Mouse (Mus musculus) adrenal gland, adult 8-10 months (tissue): ENCODE measurements around the gene Abcc4. TPM values are rescaled to one million over a fixed set of nuclear protein-coding genes. Genes with fewer than 3 reads are reported as not detected.

ENCODE experiments used
- DNase-seq: peaks from one replicate; pipeline ENCODE4 v3.0.0; 2022
- total RNA-seq, 4 experiments: library from RNA; stranded (reverse); gene quantifications; 2 replicates each; pipeline ENCODE4 v1.2.4; 2022

Gene Abcc4
- total RNA-seq, 4 experiments from 2014 or later: 19.4 to 27.3 (median 22.7) TPM

- no peak for DNase-seq
Observed at GRCm38 (mm10) chr14:118491708-118492107, 214.3 kb downstream of the Abcc4 start.

DNA sequence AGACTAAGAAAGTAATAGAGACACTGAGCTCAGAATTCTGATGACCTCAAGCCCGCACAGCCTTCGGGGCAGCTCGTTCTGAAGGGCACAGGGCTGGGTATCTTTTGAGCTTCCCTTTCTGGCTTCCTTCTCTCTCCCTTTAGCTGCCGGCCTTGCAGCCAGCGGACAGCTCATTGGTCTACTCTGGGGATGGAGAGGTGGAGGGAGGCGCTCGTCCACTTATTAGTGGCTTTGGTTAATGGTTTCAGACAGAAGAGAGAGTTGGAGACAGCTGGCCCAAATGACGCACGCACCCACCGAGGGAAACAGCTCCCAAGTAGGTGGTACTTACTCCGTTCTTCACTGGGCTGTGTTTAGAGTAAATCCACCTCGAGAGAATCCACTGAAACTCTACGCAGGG is 214.7 kb downstream of the Abcc4 start:
- no peak for DNase-seq

DNA sequence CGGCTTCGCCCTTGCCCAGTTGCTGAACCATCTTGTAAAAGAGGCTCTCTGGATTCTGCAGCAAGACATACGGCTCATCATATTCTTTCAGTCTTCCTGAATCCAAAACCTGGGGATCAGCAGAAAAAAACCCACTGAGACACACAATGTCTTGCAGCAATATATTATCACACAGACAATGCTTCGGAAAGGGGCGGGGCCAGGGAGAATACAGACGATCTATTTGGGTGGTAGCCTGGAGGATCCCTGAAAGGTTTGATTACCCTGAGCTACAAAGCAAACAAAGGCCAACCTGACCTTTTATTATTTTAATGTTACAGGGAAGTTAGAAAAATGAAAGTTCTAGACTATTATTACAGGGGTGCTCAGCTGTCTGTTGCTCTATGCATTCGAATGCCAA is 215.5 kb downstream of the Abcc4 start:
- no peak for DNase-seq

GRCm38 (mm10) chr14:118486349-118486748 is 219.7 kb downstream of the Abcc4 start:
- DNase-seq: no peak

DNA sequence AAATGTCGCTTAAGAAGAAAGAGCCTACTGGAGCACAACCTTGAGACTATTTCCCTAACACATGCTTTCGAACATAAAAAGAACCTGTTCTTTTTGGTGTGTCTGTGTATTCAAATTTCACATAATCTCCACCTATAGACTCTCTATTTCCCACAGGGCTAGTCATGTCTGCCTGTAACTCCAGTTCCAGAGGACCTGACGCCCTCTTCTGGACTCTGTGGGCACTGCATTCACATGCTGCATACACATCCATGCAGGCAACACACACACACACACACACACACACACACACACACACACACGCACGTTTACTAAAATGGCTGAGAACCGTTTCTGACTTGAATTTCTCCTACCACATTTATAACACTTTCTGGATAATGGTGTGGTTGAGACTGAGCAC is 220.4 kb downstream of the Abcc4 start:
- no peak for DNase-seq

GRCm38 (mm10) chr14:118482320-118482719 is 223.7 kb downstream of the Abcc4 start:
- no peak for DNase-seq

DNA sequence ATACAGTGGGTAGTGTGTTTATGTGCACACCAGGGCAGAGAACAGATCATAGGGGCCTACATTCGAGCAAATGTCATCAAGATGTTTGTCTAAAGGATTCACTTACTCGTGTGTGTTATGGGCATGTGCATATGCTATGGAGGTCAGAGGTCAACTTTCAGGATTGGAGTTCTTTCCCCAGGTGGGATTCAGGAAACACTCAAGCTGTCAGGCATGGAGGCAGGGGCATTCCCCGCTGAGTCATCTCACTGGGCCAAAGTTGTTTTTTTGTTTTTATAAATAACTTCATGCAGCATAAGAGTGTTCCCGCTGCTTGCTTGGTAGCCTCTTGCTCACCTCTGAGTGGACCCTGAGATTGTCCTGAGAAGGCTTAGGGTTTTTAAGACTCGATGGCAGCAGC is 224.2 kb downstream of the Abcc4 start:
- DNase-seq: no peak

- no peak for DNase-seq
Observed at GRCm38 (mm10) chr14:118476329-118476728, 229.7 kb downstream of the Abcc4 start.

- DNase-seq: no peak
Observed at GRCm38 (mm10) chr14:118475100-118475454, 230.9 kb downstream of the Abcc4 start.

DNA sequence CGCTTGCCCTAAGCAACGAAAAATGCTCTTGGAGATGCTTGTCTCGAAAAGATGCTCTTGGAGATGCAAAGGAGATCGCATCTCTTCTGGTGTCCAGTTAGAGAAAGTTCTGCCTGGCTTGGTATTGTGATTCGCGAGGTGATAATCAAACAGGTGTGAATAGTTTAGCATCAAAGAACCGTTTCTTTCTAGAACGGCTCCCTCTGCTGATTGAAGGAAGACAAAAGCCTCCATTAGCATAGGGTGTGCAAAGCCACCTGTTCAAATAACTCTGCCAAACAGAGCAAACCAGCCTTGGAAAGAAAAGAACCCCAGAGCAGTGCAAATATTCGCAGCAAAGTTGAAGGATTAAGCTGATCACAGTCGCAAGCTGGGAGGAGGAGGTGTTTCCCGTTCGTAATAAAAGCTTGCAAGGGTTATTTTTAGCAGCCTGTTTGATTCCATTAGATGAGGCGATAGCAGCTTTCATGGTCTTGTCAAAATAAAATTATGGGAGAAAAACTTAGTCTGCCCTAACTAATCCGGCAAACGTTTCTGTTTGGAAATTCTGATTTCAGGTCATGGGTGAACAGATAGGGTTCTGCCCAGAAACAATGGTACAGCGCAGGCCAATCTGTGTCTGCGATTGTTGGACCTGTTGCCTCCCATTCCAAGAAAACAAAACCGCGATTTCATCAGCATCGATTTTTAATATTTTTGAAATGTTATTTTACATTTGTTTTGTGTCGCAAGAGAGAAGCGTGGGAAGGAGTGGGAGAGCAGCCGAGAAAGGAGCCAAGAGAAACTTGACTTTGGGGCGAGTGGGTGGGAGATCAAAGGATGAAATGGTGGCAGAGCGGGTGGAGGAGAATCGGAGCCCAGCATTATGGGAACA is 231.6 kb downstream of the Abcc4 start:
- DNase-seq: no peak

- DNase-seq: no peak
Observed at GRCm38 (mm10) chr14:118473831-118474193, 232.2 kb downstream of the Abcc4 start.

DNA sequence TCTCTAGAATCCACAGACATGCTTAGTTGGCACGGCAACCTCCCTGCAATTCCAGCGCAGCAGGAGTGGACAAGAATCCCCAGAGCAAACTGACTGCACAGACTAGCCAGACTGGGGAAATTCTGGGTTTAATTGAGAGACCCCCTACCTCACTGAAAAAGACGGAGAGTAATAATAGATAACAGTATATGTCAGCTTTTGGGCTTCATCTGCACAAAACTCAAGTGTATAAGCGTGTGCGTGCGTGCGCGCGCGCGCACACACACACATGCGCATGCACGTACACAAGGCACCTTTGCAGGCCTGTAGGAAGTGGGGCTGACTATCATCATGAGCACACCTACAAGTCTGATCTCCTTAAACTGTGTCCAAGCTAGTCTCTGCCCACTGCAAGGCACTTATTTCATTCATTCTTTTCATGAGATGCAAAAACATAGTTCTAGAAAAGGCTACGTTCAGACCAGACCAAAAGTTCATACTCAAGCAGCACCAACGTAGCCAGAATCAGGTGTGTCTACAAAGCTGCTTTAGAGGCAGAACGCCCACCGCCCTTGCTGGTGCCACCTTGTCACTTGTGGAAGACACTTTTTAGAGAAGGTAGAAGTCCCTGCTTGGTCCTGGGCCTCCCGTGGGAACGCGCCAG is 232.7 kb downstream of the Abcc4 start:
- DNase-seq: no peak

DNA sequence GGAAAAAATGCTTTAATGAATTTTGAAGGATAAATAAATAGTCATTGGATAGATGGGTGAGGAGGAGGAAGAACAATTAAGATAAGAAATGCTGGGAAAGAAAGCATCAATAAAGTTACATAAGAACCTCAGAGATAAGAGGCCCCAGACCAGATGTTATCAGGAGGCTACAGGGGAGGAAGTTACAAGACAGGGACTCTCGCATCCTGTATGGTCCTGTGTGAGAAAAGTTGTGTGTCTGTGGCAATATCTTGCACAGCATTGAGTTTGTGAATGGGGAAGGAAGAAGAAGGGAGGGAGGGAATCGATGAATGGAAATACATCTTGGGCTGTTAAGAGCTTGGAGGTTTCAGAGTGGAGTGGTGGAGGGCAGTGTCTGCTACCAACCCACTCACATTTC is 240.7 kb downstream of the Abcc4 start:
- DNase-seq: no peak

DNA sequence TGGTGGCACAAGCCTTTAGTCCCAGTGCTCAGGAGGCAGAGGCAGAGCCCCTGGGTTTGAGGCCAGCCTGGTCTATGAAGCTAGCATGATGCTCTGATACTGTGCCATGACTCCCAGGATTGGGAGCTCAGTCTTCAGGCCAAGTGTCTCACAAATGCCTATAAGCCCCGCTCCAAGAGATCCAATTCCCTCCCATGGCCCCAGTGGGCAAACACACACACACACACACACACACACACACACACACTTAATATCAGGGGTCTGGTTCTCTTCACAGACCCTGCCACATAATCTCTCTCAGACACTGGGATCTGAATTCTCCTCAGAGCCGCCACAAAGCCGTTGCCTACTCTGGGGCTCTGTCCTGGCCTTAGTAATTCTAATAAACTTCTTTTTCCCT is 241.6 kb downstream of the Abcc4 start:
- DNase-seq: no peak

DNA sequence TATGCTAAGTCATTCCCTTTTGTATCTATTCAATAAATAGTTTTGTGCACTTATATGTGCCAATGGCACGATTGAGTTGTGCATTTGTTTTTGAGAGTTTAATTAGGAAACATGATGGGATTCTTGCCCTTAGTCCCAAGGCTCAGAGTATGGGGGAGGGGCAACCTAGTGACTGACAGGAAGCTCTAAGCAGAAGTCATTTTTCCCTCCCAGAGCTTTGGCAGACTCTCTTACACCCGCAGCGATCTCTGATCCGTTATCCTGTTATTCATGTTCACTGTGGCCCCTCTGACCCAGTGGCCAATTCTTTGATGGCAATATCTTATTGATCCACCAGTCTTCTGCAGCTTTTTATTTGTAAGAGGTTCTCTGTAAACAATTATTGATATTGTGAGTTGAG is 253.4 kb downstream of the Abcc4 start:
- DNase-seq: no peak

- DNase-seq: no peak
Observed at GRCm38 (mm10) chr14:118440155-118440554, 265.9 kb downstream of the Abcc4 start.

GRCm38 (mm10) chr14:118437156-118437931 is 268.7 kb downstream of the Abcc4 start:
- no peak for DNase-seq

- DNase-seq: no peak
Observed at GRCm38 (mm10) chr14:118436791-118437155, 269.2 kb downstream of the Abcc4 start.

- no peak for DNase-seq
Observed at GRCm38 (mm10) chr14:118435676-118436330, 270.2 kb downstream of the Abcc4 start.

DNA sequence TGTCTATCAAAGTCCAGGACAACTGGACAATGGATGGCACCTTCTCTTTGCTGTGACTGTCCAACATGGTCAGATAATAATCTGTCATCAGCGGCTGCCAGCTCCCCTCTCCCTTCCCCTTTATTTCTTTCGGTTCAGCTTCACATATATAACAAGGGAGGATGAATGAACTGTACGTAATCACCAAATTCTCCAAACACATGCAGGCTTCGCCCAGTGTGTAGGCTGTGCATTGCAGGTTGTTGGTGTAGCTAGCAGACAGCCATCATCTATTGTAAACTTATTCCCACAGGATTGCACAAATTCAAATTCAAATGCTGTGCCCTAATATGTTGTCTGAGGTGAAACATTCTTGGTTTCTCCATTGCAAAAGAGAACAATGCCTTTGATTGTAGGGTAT is 271.2 kb downstream of the Abcc4 start:
- no peak for DNase-seq

DNA sequence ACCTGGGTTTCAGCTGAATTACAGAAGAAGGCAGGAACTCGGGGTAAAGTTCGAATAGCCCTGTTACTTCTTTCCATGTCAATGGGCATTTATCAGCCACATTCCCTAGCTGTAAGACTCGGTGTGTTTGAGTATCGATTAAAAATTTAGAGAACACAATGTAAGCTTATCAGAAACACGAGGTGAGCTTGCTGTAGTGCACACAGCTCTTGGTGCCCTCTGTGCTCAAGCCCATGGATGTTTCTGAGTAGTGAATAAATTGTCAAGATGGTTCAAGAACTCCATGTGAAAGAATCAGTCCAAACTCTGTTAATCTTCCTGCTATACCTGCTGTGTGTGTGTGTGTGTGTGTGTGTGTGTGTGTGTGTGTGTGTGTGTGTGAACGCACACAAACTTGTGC is 272.2 kb downstream of the Abcc4 start:
- DNase-seq: no peak
